Mouse (Mus musculus): ENCODE measurements around the gene Pde4b.
"Not testable (repeated sequence)": the region's sequence is repeated elsewhere in the genome, so short reads cannot be mapped to it uniquely, and the experiment has no call there.

GRCm38 (mm10) chr4:102494203-102494602 is 406.9 kb downstream of the Pde4b start:
- not testable (repeated sequence) for TF ChIP-seq CTCF (IDR thresholded peaks at IDR 0.05; ENCODE audit: control insufficient read depth, insufficient read depth, insufficient read length); USF1 (IDR thresholded peaks at IDR 0.05; ENCODE audit: low read depth); MYOD1 (IDR thresholded peaks at IDR 0.05; ENCODE audit: control insufficient read depth, insufficient read length, low read depth); MAX (IDR thresholded peaks at IDR 0.05); MYOG (IDR thresholded peaks at IDR 0.05; ENCODE audit: control insufficient read depth, extremely low read depth, insufficient read length); FOSL1 (IDR thresholded peaks at IDR 0.05; ENCODE audit: insufficient read depth, low read length, poor library complexity, severe bottlenecking); CEBPB (IDR thresholded peaks at IDR 0.05; ENCODE audit: low read depth)

Data from C2C12 (cell line).